Mouse (Mus musculus) stomach, embryonic 14.5 days (tissue): ENCODE measurements around the gene Msh5. TPM values are rescaled to one million over a fixed set of nuclear protein-coding genes. Genes with fewer than 3 reads are reported as not detected.
"Not testable (repeated sequence)": the region's sequence is repeated elsewhere in the genome, so short reads cannot be mapped to it uniquely, and the experiment has no call there.

ENCODE experiments used
- ATAC-seq: fragments of 200-750 bp; cut with Nextera tagmentation; 2 replicates; pipeline ENCODE4 v1.8.0; 2017; ENCODE audit warnings: low read depth, moderate TSS enrichment; ENCODE audit not compliant: insufficient number of reproducible peaks, insufficient read depth, low FRiP score
- H3K27ac ChIP-seq: fragments of 300-500 bp; sonication (generic); 2 replicates; pipeline ENCODE4 v1.5.1; 2014; ENCODE audit warnings: mild to moderate bottlenecking, low read length, moderate library complexity, mixed read lengths
- H3K27me3 ChIP-seq: fragments of 300-500 bp; sonication (generic); 2 replicates; pipeline ENCODE4 v1.6.1; 2014; ENCODE audit warnings: low read length, control low read depth, mixed read lengths; ENCODE audit not compliant: control insufficient read depth, insufficient read depth
- H3K36me3 ChIP-seq: fragments of 300-500 bp; sonication (generic); 2 replicates; pipeline ENCODE4 v1.6.1; 2014; ENCODE audit warnings: mild to moderate bottlenecking, control low read depth, low read length, moderate library complexity, mixed read lengths; ENCODE audit not compliant: control insufficient read depth, insufficient read depth
- H3K4me1 ChIP-seq: fragments of 300-500 bp; sonication (generic); 2 replicates; pipeline ENCODE4 v1.6.1; 2014; ENCODE audit warnings: low read length, control low read depth, mixed read lengths; ENCODE audit not compliant: control insufficient read depth, insufficient read depth
- H3K4me2 ChIP-seq: fragments of 300-500 bp; sonication (generic); replicated peaks from 2 replicates; pipeline ENCODE4 v1.6.1; 2014; ENCODE audit warnings: low read depth, low read length, control low read depth
- H3K4me3 ChIP-seq: fragments of 300-500 bp; sonication (generic); 2 replicates; pipeline ENCODE4 v1.5.1; 2014; ENCODE audit warnings: low read depth, low read length, control low read depth
- H3K9ac ChIP-seq: fragments of 300-500 bp; sonication (generic); replicated peaks from 2 replicates; pipeline ENCODE4 v1.6.1; 2014; ENCODE audit warnings: low read depth, mild to moderate bottlenecking, control low read depth, low read length, moderate library complexity, mixed read lengths
- H3K9me3 ChIP-seq: fragments of 300-500 bp; sonication (generic); 2 replicates; pipeline ENCODE4 v1.6.1; 2016; ENCODE audit warnings: low read depth, low read length, control low read depth; ENCODE audit not compliant: control insufficient read depth
- WGBS: fragments of 180-500 bp; shearing (Covaris S2); extraction: QIAGEN DNeasy Blood & Tissue Kit; methylation state at CpG from one replicate; pipeline ENCODE4 v1.1.7; 2014; 5-methylcytosine and 5-hydroxymethylcytosine counted together
- polyA plus RNA-seq: library from polyadenylated mRNA; unstranded; fragments of >200 nt; fragmentation: Nextera tagmentation; extraction: Ambion mirVana; gene quantifications from 2 replicates; pipeline ENCODE4 v1.2.1, GENCODE M21; 2014

The Msh5 gene
- polyA plus RNA-seq, 1 experiment from 2014 or later, result 3.8 TPM

DNA sequence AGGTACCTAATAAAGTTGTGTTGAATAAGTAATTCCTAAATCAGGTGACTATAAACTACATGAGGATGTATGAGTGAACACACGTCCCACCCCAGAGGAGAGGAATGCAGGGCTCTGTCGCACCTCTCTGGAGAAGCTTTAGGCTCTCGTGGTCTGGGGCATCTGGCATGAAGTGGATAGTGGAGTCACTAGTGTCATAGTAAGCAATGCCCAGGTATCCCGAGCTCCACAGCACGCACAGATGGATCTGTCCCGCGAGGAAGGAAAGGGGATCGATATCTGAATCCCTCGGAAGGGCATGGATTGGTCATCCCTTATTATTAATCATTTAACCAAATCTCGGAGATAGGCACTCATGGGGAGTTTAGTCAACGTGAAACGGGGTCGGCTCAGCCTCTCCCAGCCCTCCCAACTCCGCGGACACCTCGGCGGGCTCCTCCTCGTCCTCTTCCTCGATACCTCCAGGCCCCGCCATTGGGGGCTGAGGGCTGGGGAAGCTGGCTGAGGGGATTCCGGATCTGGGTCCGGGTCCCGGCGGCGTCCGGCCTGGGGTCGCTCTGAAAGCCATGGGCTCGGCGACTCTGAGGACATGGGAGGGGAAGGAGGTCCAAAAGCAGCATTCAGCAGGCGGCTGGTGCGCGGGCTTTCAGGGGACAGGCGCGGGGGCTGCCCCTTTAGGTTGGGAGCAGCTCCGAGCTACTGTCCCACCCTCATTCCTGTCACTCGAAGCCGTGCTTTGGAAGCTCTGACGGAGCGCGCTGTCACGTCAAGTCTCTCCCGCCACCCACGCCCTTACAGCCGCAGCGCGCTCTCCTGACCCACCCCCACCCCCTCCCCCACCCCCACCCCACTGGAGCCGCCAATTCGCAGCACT is 501 bp downstream of the Msh5 start:
- no peak for ATAC-seq
- Histone ChIP-seq H3K4me1 (peaks cover 35% of the 10 kb centered on the region), H3K4me3 (peak overlapping the region; percentile 61), H3K36me3 (no peaks in the 10 kb centered on the region), H3K27ac (peak overlapping the region; percentile 100), H3K9me3 (no peaks in the 10 kb centered on the region), H3K27me3 (no peaks in the 10 kb centered on the region), H3K9ac (peak overlapping the region; percentile 92), H3K4me2 (peak overlapping the region; percentile 98)
- WGBS, result 4% methylated on average over 43 of the region's 48 CpGs

DNA sequence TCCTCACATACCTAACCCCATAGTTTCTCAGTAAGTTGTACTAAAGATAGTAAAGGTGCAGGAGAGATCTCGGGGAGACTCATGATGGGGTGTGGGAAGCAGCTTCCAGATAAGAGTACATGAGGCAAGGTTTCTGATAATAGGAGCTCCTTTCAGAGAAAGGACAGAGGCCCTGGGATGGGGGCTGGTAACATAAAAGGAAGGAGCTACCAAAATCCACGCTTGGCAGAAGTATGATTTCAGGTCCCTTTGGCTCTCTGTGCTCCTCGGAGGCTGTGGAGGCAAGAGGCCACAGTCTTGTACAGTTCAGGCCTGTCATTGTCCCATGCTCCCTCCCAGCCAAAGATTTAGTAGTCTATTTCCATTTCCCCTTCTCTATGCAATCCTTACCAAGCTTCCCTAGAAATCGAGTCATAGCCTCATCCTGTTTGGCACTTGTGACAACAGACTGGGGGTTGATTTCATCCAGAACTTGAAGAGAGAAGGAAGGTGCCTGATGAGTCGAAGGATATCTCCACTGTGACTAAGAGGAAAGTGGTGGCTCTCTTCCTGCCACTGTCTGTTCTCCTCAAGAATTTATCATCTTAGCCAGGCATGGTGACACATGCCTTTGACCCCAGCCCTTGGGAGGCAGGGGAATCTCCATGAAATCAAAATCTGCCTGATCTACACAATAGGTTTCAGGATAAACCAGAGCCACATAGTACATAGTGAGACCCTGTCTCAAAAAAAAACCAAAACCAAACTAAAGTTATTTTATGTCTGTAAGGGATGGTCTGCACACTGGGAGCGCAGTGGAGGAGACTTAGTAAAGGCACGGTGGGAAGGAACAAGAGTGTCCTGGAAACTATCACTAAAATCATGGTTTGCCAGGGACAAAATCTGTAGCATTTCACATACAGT is 1.4 kb downstream of the Msh5 start:
- 78% methylated on average over 7 of the region's 7 CpGs for WGBS
- H3K9me3 ChIP-seq, result no peaks in the 10 kb centered on the region
- no peak overlapping the region for H3K9ac ChIP-seq
- no peak for ATAC-seq
- no peaks in the 10 kb centered on the region for H3K36me3 ChIP-seq
- no peak overlapping the region; the same call in 1 of the 2 replicates for H3K27ac ChIP-seq
- H3K4me3 ChIP-seq, result peak overlapping the region; percentile 61
- H3K27me3 ChIP-seq, result no peaks in the 10 kb centered on the region
- H3K4me2 ChIP-seq, result peak overlapping the region; percentile 98
- H3K4me1 ChIP-seq, result peaks cover 35% of the 10 kb centered on the region

DNA sequence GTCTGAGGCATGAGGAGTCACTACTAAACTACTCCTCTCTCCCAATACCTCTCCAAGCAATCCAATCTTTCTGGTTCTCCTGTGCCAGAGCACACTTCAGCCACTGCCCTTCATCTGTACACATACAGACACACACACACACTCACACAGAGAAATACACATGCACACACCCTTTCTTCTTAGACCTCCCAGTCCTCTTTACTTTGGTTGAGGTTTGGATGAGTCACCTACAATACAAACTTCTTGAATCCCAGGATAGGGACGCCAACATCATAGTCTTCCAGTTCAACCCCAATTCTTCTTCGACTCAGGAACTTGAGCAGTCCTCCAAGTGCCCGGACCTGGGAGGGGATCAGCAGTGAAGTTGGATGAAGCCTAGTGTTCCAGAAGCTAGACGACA is 2.8 kb downstream of the Msh5 start:
- Histone ChIP-seq H3K4me2 (no peak overlapping the region), H3K36me3 (no peaks in the 10 kb centered on the region), H3K9me3 (no peaks in the 10 kb centered on the region), H3K9ac (no peak overlapping the region), H3K4me1 (peaks cover 26% of the 10 kb centered on the region), H3K4me3 (no peak overlapping the region), H3K27ac (peak overlapping the region; percentile 67; the same call in 1 of the 2 replicates), H3K27me3 (no peaks in the 10 kb centered on the region)
- 73% methylated on average over 4 of the region's 4 CpGs for WGBS
- ATAC-seq, result no peak

DNA sequence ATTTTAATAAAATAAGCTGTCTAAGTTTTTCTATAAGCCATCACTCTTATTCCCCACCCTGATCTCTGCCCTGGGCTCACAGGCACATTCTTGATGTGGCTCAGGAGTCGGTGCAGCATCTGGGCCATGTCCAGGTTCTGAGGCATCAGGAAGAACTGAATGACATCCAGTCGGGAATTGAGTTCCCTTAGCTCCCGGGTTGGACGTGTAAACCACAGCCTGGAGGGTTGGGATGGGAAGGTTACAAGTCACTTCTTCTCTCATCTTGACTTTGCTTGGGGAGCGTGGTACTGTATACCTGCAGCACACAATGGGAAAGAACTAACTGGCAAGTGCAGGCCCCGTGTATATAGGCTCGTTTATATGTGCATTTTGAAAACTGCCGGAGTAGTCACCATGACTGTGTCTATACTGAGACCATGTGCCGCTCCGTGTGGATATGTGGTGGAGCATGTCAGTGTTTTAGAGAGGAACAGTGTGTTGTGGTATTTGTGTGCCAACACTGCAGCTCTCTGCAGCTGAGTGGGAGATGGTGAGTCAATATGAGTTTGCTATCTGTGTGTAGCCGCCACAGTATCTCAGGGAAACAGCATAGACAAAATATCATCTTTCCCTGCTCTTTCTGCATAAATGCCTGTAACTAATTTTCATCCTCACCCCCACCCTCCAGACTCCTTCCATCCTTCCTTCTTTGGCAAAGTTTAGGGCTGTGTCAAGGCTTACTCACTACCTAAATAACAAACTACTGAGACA is 7.2 kb downstream of the Msh5 start:
- H3K4me1 ChIP-seq, result no peaks in the 10 kb centered on the region
- H3K36me3 ChIP-seq, result no peaks in the 10 kb centered on the region
- WGBS, result 77% methylated on average over 11 of the region's 11 CpGs
- no peaks in the 10 kb centered on the region for H3K9me3 ChIP-seq
- H3K4me2 ChIP-seq, result no peak overlapping the region
- H3K4me3 ChIP-seq, result no peak overlapping the region
- no peak overlapping the region for H3K27ac ChIP-seq
- H3K9ac ChIP-seq, result no peak overlapping the region
- H3K27me3 ChIP-seq, result no peaks in the 10 kb centered on the region
- ATAC-seq, result no peak

GRCm38 (mm10) chr17:35034896-35035295 is 11.6 kb downstream of the Msh5 start:
- WGBS, result 59% methylated on average over 6 of the region's 6 CpGs
- Histone ChIP-seq H3K27ac (no peak overlapping the region), H3K36me3 (no peaks in the 10 kb centered on the region), H3K27me3 (no peaks in the 10 kb centered on the region), H3K9me3 (no peaks in the 10 kb centered on the region), H3K4me1 (0 out of 2 replicates have a peak, but pooled peaks cover 2% of the 10 kb centered on the region), H3K4me2 (no peak overlapping the region), H3K4me3 (no peak overlapping the region), H3K9ac (no peak overlapping the region)
- ATAC-seq, result no peak

GRCm38 (mm10) chr17:35033703-35034102 is 12.8 kb downstream of the Msh5 start:
- H3K4me3 ChIP-seq, ATAC-seq, H3K9me3 ChIP-seq, H3K27ac ChIP-seq, H3K36me3 ChIP-seq, H3K4me1 ChIP-seq, H3K27me3 ChIP-seq, H3K9ac ChIP-seq, H3K4me2 ChIP-seq: not testable (repeated sequence)
- WGBS, result 71% methylated on average over 1 of the region's 1 CpGs

- Histone ChIP-seq H3K9me3 (no peaks in the 10 kb centered on the region), H3K9ac (no peak overlapping the region), H3K4me1 (peaks cover 11% of the 10 kb centered on the region; the same call in 1 of the 2 replicates), H3K4me2 (no peak overlapping the region), H3K27me3 (no peaks in the 10 kb centered on the region), H3K27ac (no peak overlapping the region), H3K4me3 (no peak overlapping the region), H3K36me3 (no peaks in the 10 kb centered on the region)
- no peak for ATAC-seq
- WGBS, result 65% methylated on average over 8 of the region's 8 CpGs
Observed at GRCm38 (mm10) chr17:35032323-35032870, 14.1 kb downstream of the Msh5 start.

GRCm38 (mm10) chr17:35031880-35032279 is 14.7 kb downstream of the Msh5 start:
- ATAC-seq, result no peak
- no peak overlapping the region for H3K4me3 ChIP-seq
- WGBS, result 73% methylated on average over 7 of the region's 7 CpGs

More at GRCm38 (mm10) chr17:35031880-35032279, 14.7 kb downstream of the Msh5 start:
- Histone ChIP-seq H3K27me3 (no peaks in the 10 kb centered on the region), H3K9ac (no peak overlapping the region), H3K36me3 (no peaks in the 10 kb centered on the region), H3K27ac (no peak overlapping the region), H3K4me1 (peaks cover 11% of the 10 kb centered on the region; the same call in 1 of the 2 replicates), H3K4me2 (no peak overlapping the region), H3K9me3 (no peaks in the 10 kb centered on the region)
